Mouse (Mus musculus): ENCODE measurements around the gene AU021092.

- TF ChIP-seq HCFC1 (IDR thresholded peaks at IDR 0.05; ENCODE audit: borderline replicate concordance, insufficient read depth, low read length) = no peak
- no peak for TF ChIP-seq ZNF384 (IDR thresholded peaks at IDR 0.05; ENCODE audit: low read depth, low read length)
- TF ChIP-seq MAFK (IDR thresholded peaks at IDR 0.05; ENCODE audit: insufficient read depth, low read depth, low read length) = no peak
- no peak for TF ChIP-seq ZC3H11A (IDR thresholded peaks at IDR 0.05; ENCODE audit: borderline replicate concordance, low read depth, low read length)
Observed at GRCm38 (mm10) chr16:5244411-5244810, 22.3 kb upstream of the AU021092 start.

Measured in ES-E14 (cell line).